Mouse (Mus musculus) embryonic fibroblast, embryonic 13.5 days (primary cell): ENCODE measurements at regions not wholly inside any gene's neighbourhood (a gene's known extent, or its start where the extent isn't known, plus 50 kb on each side); places are given as distances from the start of the nearest gene placed in this dataset.

Experiments
- CTCF ChIP-seq: IDR thresholded peaks from 2 replicates; pipeline ENCODE4 v1.5.1; 2011; ENCODE audit warnings: mild to moderate bottlenecking, control low read depth, low read length, moderate library complexity, borderline replicate concordance; ENCODE audit not compliant: insufficient read depth
- POLR2A ChIP-seq: IDR thresholded peaks from 2 replicates; pipeline ENCODE4 v1.6.1; 2011; ENCODE audit warnings: low read depth, mild to moderate bottlenecking, control low read depth, low read length, moderate library complexity

DNA sequence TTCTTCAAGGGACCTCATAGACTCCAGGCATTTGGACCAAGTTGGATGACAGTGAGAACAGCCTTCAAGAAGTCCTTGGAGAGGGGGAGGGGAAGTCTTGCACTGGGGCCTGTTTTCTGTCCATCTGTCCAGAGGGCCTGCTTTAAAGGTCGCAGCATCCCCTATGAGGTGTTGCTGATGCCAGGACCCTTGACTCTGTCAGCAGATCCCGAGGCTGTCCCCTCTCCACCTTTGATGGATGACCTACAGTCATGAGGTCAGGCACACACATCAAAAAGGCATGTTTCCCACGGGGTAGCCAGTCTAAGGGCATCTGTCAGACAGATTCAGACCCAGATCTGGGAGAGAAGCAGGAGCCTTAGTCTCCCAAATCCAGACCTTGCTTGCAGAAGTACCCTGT lies 183.4 kb upstream of the Gli2 start:
- TF ChIP-seq CTCF (no peak), POLR2A (no peak)
